Mouse (Mus musculus) stomach, postnatal 0 days (tissue): ENCODE data around the gene Ier3. TPM values are rescaled to one million over a fixed set of nuclear protein-coding genes. Genes with fewer than 3 reads are reported as not detected.

Experiments
- ATAC-seq: fragments of 200-750 bp; cut with Nextera tagmentation; 2 replicates; pipeline ENCODE4 v1.8.0; 2017; ENCODE audit not compliant: low FRiP score, low TSS enrichment
- DNase-seq: peaks from one replicate; pipeline ENCODE4 v3.0.0-alpha.2; 2016; ENCODE audit warnings: low spot score
- H3K27ac ChIP-seq: fragments of 300-500 bp; sonication (generic); replicated peaks from 2 replicates; pipeline ENCODE4 v1.5.1; 2014; ENCODE audit warnings: mild to moderate bottlenecking, control low read depth
- H3K27me3 ChIP-seq: fragments of 300-500 bp; sonication (generic); 2 replicates; pipeline ENCODE4 v1.6.1; 2014; ENCODE audit warnings: low read length; ENCODE audit not compliant: control insufficient read depth, insufficient read depth
- H3K36me3 ChIP-seq: fragments of 300-500 bp; sonication (generic); 2 replicates; pipeline ENCODE4 v1.6.1; 2014; ENCODE audit warnings: low read length, mixed read lengths; ENCODE audit not compliant: control insufficient read depth, insufficient read depth
- H3K4me1 ChIP-seq: fragments of 300-500 bp; sonication (generic); replicated peaks from 2 replicates; pipeline ENCODE4 v1.6.1; 2014; ENCODE audit warnings: antibody characterized with exemption; ENCODE audit not compliant: control insufficient read depth, insufficient read depth
- H3K4me2 ChIP-seq: fragments of 300-500 bp; sonication (generic); replicated peaks from 2 replicates; pipeline ENCODE4 v1.6.1; 2014; ENCODE audit warnings: low read depth, mild to moderate bottlenecking, control low read depth, moderate library complexity
- H3K4me3 ChIP-seq: fragments of 300-500 bp; sonication (generic); 2 replicates; pipeline ENCODE4 v1.5.1; 2014; ENCODE audit warnings: low read depth, low read length, control low read depth
- H3K9ac ChIP-seq: fragments of 300-500 bp; sonication (generic); 2 replicates; pipeline ENCODE4 v1.6.1; 2014; ENCODE audit warnings: mild to moderate bottlenecking, low read length, control low read depth, mixed read lengths
- H3K9me3 ChIP-seq: fragments of 300-500 bp; sonication (generic); 2 replicates; pipeline ENCODE4 v1.6.1; 2016; ENCODE audit warnings: low read length; ENCODE audit not compliant: control insufficient read depth
- CTCF ChIP-seq: IDR thresholded peaks from 2 replicates; pipeline ENCODE4 v1.5.1; 2016; ENCODE audit warnings: antibody characterized with exemption, low read depth, mild to moderate bottlenecking, moderate library complexity
- EP300 ChIP-seq: optimal IDR thresholded peaks from 2 replicates; pipeline ENCODE3; 2016; ENCODE audit warnings: antibody characterized with exemption
- WGBS: fragments of 180-500 bp; shearing (Covaris S2); extraction: QIAGEN DNeasy Blood & Tissue Kit; methylation state at CpG from one replicate; pipeline ENCODE4 v1.1.7; 2014; 5-methylcytosine and 5-hydroxymethylcytosine counted together
- polyA plus RNA-seq: library from polyadenylated mRNA; unstranded; fragments of >200 nt; fragmentation: Nextera tagmentation; extraction: Ambion mirVana; gene quantifications from 2 replicates; pipeline ENCODE4 v1.2.1, GENCODE M21; 2015

Ier3 gene
- polyA plus RNA-seq, 1 experiment from 2014 or later, result 74.8 TPM

DNA sequence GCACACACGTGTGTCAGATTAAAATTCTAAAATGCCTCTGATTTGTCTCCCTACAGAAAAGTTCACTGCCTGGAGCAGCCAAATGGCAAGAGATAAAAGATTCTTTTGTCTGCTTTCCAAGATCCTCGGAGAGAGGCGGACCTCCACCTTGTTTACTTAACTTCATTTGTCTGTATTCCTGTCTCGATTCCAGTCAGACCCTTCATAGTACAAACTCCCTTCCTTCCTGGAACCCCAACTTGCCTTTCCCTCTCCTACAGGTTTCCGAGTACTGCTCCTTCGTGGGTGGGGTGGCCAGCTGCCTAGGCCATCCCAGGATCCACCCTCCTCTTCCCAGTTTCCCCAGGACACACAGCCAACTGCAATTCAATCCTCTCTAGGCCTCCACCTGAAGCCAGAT lies 18.5 kb upstream of the Ier3 start:
- Histone ChIP-seq H3K4me2 (no peak overlapping the region), H3K9ac (no peak overlapping the region), H3K4me1 (0 out of 2 replicates have a peak, but pooled peaks cover 3% of the 10 kb centered on the region), H3K9me3 (no peaks in the 10 kb centered on the region), H3K27me3 (no peaks in the 10 kb centered on the region), H3K36me3 (no peaks in the 10 kb centered on the region), H3K27ac (0 out of 2 replicates have a peak overlapping the region, but pooled peaks have one; percentile 49), H3K4me3 (no peak overlapping the region)
- TF ChIP-seq EP300, result no peak
- no peak for TF ChIP-seq CTCF
- WGBS, result 29% methylated on average over 6 of the region's 6 CpGs
- ATAC-seq (peak; percentile 28; the same call in 1 of the 2 replicates), DNase-seq (no peak)

DNA sequence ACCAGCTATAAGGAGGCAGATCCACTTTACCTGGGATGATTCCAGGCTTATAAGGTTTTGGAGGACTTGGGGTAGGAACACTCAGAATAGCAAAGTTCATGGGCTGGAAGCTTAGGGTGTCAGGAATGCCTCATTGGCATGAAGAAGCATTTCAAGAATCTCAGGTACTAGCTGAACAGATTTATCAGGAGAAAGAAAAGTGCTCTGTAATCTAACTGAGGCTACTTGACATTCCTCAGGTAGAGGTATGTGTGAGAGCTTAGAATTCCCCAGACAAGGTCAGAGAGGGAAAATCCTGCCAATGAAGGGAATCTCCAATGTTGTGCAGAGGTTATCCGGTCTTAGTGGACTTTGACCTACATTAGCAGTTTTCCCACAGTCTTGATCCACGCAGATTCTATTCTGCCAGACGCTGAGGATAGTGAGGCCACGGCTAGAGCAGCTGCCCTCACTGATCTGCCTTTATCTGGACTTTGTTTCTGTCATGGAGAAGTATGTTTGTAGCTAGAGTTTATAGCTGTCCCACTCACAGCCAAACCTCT lies 17.6 kb upstream of the Ier3 start:
- no peak for DNase-seq
- Histone ChIP-seq H3K4me2 (no peak overlapping the region), H3K27me3 (no peaks in the 10 kb centered on the region), H3K9ac (no peak overlapping the region), H3K9me3 (no peaks in the 10 kb centered on the region), H3K27ac (no peak overlapping the region), H3K4me3 (no peak overlapping the region), H3K36me3 (no peaks in the 10 kb centered on the region), H3K4me1 (0 out of 2 replicates have a peak, but pooled peaks cover 3% of the 10 kb centered on the region)
- WGBS, result 54% methylated on average over 4 of the region's 4 CpGs
- TF ChIP-seq EP300 (no peak), CTCF (no peak)
- ATAC-seq, result no peak

DNA sequence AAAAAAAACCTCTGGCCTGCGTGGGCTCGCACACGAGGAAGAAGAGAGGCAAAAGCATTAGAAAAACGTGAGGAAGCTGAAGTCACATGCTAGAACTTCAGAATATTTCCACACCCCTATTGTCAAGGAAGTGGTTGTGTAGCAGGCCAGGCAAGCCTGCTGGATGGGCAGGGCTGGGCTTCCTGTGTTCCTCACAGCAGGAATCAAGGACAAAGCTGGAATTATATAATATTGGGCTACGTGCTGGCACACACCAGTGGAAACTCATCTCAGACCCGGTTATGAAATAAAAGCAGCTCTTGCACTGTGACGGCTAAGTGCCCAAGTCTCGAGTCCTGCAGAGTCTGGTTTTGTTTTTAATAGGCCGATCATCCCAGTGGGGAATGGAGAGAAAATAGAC lies 13.4 kb upstream of the Ier3 start:
- no peak overlapping the region for H3K4me3 ChIP-seq
- no peak overlapping the region for H3K4me2 ChIP-seq
- H3K9ac ChIP-seq, result no peak overlapping the region
- DNase-seq (no peak), ATAC-seq (no peak)
- no peaks in the 10 kb centered on the region for H3K9me3 ChIP-seq
- 50% methylated on average over 9 of the region's 9 CpGs for WGBS
- peak overlapping the region; percentile 61 for H3K27ac ChIP-seq
- no peaks in the 10 kb centered on the region for H3K36me3 ChIP-seq
- TF ChIP-seq EP300, result no peak
- no peak for TF ChIP-seq CTCF
- no peaks in the 10 kb centered on the region for H3K27me3 ChIP-seq
- H3K4me1 ChIP-seq, result peaks cover 5% of the 10 kb centered on the region; the same call in 1 of the 2 replicates

DNA sequence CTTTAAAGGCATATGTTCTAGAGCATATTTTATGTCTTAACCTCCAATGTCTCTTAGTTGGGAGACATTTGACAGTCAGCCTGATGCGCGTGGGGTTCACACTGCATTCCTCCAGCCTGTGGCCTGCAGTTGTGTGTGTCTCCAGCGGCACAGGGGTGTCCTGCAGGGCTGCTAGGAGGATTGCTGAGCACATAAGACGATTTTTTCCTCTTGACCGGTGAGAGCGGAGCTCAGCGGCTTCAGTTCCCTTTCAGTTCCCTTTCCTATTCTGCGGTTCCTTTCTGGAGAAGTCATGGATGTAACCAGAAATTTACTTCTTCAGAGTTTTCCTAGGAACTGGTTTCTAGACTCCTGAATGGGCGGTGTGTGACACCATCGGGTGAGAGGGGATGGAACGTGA lies 12.1 kb upstream of the Ier3 start:
- no peak overlapping the region for H3K9ac ChIP-seq
- H3K27ac ChIP-seq, result no peak overlapping the region
- ATAC-seq (no peak), DNase-seq (no peak)
- H3K4me2 ChIP-seq, result no peak overlapping the region
- 84% methylated on average over 11 of the region's 11 CpGs for WGBS
- no peaks in the 10 kb centered on the region for H3K36me3 ChIP-seq
- H3K9me3 ChIP-seq, result no peaks in the 10 kb centered on the region
- TF ChIP-seq CTCF (no peak), EP300 (no peak)
- no peaks in the 10 kb centered on the region for H3K27me3 ChIP-seq
- no peak overlapping the region for H3K4me3 ChIP-seq
- peaks cover 10% of the 10 kb centered on the region for H3K4me1 ChIP-seq

DNA sequence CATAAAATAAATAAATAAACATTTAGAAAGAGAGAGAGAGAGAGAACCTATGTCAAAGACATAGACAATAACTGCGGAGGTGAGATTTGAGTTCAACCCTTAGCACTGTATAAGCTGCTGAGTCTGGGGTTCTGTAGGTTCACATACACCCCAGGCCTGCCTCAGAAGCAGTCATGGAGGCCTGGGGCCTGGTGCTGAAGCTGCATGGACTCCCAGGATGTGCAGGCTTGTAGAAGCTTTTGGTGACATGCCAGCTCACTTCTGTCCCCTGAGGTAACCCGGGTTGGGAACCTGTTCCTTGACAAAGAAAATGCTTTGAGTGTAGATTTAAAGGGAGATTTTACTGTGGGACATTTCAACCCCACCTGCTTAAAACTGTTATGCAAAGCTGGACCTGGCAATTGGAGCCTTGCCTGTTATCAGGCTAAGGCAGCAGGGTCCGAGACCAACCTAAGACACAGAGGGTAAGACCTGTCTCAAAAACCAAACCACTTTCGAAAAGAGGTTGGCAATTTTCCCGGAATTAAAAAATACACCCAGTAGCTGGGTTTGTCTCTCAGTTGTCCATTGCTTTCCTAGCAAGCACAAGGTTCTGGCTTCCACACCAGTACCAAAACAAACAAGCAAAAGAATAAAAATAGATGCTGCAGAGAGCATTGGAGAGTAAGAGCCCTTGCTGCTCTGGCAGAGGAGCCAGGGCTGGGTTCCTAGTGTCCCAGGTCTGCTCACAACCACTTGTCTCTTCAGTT lies 10.4 kb upstream of the Ier3 start:
- Histone ChIP-seq H3K27ac (peak overlapping the region; percentile 45; the same call in 1 of the 2 replicates), H3K4me1 (peaks cover 10% of the 10 kb centered on the region), H3K4me2 (no peak overlapping the region), H3K27me3 (no peaks in the 10 kb centered on the region), H3K36me3 (no peaks in the 10 kb centered on the region), H3K9ac (no peak overlapping the region), H3K9me3 (no peaks in the 10 kb centered on the region), H3K4me3 (no peak overlapping the region)
- no peak for TF ChIP-seq EP300
- no peak for TF ChIP-seq CTCF
- ATAC-seq (no peak), DNase-seq (no peak)
- WGBS, result 59% methylated on average over 5 of the region's 5 CpGs

DNA sequence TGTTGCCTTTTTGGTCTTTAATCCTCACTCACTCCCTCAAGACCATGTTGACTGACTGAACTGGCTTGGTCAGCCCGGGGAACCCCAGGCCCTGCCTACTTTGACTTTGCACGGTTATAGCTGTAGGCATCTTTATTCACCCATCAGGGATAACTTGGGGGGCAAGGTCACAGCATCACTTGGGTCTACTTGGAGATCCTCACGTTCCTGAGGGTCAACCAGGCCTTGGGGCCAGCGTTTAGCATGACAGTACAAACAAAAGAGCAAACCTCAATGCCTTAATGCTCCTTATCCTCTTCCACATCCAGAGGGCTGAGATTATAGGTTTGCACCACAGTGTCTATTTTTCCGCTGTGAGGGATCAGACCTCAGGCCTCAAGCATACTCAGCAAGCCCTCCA lies 9.2 kb upstream of the Ier3 start:
- peak overlapping the region; percentile 92 for H3K27ac ChIP-seq
- H3K9me3 ChIP-seq, result no peaks in the 10 kb centered on the region
- WGBS, result 71% methylated on average over 5 of the region's 5 CpGs
- peaks cover 10% of the 10 kb centered on the region for H3K4me1 ChIP-seq
- DNase-seq (no peak), ATAC-seq (no peak)
- H3K9ac ChIP-seq, result no peak overlapping the region
- no peak overlapping the region for H3K4me2 ChIP-seq
- H3K36me3 ChIP-seq, result no peaks in the 10 kb centered on the region
- TF ChIP-seq EP300 (no peak), CTCF (no peak)
- H3K27me3 ChIP-seq, result no peaks in the 10 kb centered on the region
- H3K4me3 ChIP-seq, result no peak overlapping the region
